Mouse (Mus musculus) cerebellum, postnatal 10 days (tissue): ENCODE data around the gene Stard10.

Experiments
- DNase-seq, 2 experiments: peaks; one replicate each; pipeline ENCODE4 v3.0.0; 2021; ENCODE audit warnings: mixed read lengths in 2 of 2

The Stard10 gene

DNA sequence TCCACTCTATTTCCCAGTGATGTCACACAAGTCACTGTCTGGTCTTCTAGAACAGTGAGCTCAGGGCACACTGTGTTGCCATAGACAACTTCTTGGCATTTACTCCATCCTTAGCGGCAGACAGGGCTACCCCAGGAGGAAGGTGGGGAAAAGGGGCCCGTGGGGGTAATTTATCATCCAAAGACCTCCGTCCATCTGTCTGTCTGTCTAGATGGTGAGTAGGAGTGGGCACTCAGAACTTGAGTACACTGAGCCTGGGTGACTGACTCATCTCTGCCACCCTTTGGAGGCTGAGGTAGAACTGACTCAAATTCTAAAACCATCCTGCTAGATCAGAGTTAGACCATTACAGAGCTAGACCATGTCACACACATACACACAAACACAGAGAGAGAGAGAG lies at the start of gene Stard10:
Gene Stard10 (plus strand): TSS at position 73 of the 400 bp plus-strand sequence.
- no peak for DNase-seq

DNA sequence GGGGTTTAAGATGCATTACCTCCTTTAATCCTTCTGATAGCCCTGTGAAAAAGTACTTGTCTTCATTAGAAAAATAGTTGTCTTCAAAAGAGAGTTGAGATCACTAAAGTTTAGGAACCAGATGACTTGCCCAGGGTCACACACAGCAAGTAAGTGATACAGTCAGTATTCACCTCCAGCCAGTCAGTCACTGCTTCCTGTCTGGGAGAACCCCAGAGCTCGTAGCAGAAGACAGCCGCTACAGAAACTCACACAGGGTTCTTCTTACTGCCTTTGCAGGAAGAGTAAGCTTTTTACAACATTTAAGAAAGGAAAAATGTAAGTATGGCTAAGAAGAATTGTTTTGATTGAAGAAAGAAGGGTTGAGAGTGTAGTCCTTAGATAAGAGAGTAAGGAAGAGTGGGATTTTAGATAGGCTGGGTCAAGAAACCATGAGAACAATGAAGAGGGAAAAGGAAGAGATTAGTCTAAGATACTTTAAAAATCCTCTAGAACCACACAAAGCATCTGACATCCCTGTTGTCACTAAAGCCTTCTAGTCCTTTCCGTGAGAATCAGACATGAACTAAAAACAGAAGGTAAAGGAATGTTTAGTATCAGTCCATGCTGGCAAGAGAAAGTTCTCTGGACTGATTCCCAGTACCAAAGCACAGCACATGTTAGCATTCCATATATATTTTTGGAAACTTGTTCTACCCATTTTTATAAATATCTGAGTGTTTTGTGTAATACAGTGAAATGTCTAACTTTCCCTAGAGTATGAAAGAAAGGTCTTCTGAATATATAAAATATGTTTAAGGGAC lies 49.2 kb upstream of the Stard10 start:
- no peak for DNase-seq

DNA sequence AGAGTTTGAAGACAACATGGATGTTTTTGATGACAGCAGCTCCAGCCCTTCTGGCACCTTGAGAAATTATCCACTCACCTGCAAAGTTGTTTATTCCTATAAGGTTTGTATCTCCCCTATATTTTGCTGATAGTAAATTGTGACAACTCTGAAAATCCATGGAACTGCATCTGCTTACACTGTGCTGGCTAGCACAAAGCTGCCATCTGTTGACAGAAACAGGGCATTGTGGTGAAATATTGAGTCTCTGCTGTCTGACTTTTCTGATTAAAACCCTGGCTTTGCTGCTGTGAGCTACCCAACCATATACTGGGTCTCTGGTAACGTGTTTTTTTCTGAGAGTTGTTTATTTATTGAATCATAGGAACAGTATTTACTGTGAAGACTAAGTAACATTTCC lies 45.3 kb upstream of the Stard10 start:
- DNase-seq = no peak

DNA sequence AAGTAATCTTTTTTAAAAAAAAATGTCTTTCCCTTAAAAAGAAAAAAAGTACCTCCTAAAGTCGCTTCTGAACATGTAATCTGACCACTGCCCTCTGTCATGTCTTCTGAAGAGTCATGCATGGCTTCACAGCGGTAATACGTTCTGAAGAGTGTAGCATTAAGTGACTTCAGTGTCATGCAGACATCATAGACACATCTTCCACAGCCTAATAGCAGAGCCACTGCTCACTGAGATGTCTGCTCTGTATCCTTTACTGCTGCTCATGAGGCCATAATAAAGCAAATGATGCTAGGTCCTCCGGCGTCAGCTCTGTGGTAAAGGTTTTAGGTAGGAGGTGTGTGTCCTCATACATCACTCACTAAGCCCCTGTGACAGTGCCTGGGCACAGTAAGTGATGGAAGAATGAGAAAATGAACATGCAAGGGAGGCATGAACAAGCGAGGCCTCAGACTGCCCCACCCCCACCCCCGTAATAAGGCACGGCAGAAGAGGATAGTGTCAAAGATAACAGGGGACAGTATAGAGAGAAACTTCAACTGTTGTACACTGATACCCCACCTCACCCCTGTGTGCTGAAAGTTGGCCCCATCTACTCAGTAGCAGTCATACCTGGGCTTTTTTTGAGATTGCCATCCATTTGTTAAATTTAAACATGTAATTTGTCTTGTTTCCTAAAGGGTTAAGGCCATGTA lies 44.3 kb upstream of the Stard10 start:
- DNase-seq = no peak

DNA sequence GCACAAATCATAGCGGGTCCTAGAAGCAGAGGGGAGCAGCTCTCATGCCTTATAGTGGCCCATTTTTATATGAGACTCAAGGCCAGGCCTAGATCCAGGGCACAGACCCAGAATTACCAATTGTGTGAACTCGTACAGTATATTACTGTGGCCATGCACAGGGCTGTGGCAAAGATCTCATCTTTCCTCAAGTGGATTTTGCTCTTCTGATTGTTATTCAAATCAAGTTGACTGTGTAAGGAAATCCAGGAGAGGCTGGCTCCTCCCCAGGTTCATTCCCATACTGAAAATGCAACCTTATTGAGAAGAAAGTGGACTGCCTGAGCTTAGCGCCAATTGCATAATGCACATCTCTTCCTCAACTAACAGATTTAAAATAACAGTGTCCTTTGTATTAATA lies 34.2 kb upstream of the Stard10 start:
- DNase-seq = no peak

DNA sequence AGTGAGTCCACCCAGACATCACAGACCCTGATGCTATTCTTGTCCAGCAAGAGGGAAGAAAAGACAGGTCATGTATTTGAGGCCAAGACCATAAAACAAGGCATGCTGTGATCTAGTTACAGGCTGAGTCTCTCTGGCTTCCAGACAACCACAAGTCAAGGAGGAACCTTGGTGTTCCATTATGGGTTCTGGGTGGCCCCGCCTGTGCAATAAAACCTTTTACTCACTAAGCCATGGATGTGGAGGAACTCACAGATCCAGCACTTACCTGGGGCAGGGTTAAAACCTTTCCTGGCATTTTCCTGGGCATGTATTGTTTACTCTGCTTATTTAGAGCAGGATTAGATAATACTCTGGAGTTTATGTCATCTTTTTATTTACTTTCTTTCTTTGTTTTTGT lies 32.4 kb upstream of the Stard10 start:
- no peak for DNase-seq

DNA sequence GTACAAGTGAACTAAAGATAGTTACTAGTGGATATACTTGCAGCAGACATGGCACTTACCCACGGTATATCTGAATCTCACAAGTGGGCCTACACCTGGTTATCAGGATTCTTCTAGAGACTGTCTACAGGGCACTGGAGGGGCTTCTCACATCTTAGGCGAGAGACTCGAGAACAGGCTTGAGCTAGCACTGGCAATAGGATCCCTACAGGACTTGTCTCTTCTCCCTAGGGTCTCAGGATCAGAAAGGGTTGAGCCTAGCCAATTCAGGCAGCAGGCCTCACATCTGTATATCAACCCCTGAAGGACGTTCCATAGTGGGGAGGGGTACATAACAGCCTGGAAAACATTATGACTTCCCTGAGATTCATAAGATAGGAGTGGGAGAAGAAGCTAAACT lies 30.0 kb upstream of the Stard10 start:
- DNase-seq = no peak

DNA sequence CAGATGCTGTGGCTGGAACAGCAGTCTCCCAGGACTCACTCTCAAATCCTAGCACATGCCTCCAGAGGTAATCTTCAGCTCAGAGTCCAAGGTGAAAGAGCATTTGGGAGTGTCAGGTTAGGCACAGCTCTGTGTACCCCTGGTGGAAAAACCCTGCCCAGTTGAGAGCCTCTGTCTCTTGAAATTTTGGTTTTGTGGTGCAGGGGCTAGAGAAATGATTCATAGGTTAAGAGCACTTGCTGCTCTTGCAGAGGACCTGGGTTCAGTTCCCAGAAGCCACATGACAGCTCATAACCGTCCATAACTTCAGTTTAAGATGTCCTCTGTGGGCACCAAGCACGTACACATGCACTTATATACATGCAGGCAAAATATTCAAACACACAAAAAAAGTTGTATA lies 29.1 kb upstream of the Stard10 start:
- DNase-seq = no peak

DNA sequence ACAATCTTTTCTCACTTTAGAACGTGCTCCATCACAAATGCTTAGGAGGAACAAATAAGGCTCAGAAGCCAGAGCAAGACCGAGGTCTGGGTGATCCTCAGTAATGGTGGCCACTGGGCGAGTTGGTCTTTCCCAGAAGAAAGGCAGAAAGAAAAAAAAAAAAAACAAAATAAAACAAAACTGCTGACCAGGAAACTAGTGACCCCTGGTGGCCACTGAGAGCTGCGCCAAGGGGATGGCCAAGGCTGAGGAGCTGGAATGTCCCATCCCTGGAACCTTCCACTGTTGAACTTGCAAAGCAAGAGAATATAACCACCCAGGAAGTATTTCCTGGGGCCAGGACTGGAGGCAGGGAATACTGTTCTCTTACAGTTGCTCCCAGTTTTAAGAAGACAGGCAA lies 28.4 kb upstream of the Stard10 start:
- peak; percentile 76 to 83 for DNase-seq

DNA sequence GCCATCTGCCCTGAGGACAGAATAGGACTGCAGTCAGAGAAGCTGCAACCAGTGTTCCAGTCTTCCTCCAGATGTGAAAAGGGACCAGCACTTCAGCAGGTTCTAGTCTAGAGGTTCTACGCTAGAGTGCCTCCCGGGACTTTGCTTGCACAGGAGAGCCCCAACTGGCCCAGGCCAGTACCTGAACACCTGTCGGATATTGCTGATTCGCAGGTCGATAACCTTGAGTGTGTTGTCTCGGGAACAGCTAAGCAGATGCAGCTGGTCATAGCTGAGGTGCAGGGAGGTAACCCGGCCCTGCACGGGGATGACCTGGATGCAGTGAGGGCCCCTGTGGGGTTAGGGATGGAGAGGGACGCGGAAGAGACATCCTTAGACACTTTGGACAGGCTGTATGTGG lies 26.5 kb upstream of the Stard10 start:
- no peak for DNase-seq

DNA sequence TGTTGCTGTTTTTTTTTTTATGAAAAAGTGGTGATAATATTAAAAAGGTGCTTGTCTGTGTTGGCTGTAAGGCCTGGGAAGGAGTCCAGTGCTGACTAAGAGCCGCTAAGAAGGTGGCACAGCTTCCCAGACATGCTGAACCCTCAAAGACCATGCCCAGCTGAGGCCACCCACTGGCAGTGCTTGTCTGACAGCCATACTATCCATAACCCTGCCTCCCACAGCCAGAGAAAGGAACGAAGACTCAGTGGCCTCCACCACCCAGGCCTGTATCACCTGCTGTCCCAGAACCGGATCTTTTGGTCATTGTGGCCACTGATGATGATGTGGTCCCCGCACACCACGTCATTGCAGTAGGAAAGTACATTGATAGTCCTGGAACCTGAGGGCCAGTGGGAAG lies 25.7 kb upstream of the Stard10 start:
- DNase-seq = no peak

DNA sequence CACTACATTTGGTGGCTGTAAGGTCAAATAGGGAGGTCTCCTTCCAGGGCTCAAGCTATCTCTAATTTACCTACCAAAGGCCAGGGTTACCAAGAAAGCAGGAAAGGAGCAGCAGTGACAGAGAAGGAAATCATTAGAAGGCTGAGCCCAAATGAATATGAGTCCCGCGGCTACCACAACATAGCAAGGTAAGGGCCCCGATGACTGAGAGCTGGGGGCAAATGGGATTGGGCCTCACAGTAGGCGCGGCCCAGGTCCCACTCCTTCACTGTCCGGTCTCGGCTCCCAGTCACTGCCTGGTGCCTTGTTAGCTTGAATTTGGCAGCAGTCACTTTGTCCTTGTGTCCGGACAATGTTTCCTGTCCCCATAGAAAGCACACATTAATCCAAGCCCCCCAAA lies 25.2 kb upstream of the Stard10 start:
- no peak for DNase-seq

DNA sequence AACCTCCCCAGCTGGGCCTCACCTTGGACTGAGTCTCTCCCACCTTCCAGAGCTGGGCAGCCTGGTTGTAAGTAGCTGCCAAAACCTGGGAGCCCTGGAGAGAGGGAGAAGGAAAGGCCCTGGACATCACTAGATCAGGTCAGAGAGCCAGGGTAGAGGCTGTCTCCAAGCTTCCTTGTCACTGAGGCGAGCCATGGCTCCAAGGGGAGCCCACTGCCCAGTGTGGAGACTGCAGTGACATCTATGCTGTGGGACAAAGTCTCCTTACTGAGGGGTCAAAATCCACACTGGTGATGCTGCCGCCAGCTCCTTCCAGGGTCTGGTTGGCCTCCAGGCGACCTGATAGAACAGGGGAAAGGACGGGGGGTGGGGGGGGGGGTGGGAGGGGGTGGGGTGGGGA lies 24.8 kb upstream of the Stard10 start:
- no peak for DNase-seq

DNA sequence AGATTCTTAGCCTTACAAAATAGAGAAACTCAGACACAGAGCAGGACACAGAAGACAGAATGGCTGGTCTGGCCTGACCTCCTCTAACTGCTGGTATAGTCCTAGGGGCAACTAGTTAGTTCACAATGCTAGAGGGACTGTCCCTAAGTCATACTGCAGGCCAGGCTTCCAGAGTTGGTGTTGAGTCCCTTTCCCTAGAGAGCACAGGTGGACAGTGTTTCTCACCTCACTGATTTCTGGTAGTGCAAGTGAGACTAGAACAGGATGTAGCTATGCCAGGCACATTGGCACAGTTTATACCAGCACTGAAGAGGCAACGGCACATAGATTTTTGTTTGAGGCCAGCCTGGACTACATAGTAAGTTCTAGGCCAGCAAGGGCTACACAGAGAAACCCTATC lies 24.2 kb upstream of the Stard10 start:
- no peak for DNase-seq

DNA sequence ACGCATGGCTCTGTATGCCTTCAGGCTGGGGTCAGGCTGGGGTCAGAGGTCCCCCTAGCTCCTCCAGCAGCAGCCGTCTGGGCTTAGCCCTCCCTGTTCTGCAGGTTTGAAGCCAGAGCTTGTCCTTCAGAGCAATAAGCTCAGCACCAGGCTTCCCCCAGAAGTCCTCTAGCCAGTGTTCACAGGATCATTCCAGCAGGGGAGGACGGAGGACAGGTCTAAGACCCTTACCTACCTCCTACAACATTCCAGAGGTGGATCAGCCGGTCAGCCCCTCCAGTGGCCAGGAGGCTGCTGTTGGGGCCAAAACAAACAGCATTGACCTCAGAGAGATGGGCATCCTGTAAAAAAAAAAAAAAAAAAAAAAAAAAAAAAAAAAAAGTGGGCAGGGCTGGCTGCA lies 23.7 kb upstream of the Stard10 start:
- no peak for DNase-seq

DNA sequence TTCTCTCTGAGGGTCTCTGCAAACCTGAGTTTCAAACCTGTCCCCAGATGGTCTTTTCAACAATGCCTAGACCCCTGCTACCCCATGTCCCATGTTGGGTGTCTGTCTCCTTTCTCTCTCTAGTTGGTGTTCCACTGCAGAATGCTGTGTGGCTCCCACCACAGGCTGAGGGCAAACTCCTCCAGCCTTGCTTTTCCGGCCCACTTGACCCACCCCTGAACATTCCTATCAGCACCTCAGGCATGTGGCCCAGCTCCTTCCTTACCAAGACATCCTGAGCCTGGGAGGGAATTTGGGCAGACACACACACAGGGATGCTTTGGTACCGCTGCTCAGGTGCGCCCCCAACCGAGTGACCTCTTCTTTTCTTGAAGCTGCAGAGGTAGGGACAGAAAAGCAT lies 23.3 kb upstream of the Stard10 start:
- no peak for DNase-seq

DNA sequence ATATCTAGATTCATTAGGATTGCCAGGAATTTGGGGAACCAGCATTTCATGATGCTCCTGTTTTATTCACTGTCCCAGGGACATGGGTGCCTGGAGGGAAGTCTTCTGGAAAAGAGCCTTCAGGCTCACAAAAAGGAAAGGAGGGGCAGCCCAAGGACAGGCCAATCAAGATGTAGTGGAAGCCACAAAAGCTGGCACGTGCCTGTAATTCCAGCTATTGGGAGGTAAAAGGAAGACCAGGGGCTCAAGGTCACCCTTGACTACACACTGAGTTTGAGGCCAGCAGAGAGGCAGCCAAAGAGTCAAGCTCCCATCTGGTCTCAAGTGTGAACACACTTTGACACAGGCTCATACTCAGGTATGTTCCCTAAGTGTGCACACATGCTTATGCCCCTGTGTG lies 21.4 kb upstream of the Stard10 start:
- no peak for DNase-seq

DNA sequence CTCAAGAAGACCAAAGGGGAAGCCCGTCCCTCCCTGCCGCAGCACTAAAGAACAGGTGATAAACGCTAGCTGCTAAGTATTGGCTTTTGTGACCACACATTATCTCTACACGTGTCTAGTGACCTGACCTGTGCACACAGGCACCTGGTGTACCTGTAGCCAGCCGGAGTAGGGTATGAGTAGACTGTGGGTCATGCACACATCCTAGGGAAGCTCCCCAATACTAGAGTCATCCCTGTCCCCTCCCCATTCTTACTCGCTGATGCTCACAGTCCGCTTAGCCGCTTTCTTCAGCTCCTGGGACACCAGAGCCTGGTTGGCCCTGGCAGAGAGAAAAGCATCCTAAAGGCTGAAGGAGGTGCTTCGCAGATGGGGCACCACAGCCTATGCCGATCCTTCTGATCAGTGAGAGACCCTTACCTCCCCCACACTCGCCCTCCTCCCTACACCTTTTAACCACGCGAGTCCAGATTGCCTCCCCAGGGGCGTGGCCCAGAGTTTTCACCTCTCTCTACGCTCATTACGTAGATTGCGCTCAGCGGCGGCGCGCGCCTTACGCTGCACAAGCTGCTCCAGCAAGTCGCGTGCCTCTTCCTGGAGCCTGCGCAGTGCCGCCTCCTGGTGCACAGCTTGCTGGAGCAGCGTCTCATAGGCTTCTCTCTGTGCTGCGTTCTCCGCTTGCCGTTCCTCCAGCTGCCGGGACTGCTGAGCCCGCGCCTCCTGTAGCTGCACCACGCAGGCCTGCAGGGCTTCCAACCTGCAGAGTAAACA lies 20.4 kb upstream of the Stard10 start:
- DNase-seq = peak; percentile 91 to 93

DNA sequence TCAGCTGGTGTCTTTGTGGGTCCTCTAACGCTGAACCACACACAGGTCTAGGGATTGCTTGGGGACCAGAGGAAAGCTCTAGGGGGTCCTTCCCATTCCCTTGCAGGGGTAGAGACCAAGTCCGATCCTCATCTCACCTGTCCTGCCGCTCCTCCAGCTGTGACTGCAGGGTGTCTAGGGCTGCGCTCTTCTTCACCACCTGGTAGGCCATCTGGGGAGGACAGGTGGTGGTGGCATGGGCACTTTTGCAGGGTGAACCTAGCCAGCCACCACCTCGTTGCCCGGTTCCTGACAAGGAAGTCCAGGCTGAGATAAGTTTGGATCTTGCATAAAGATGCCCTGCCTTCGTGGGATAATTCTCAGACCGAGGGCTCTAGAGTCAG lies 19.9 kb upstream of the Stard10 start:
- DNase-seq = peak; percentile 60 to 67

DNA sequence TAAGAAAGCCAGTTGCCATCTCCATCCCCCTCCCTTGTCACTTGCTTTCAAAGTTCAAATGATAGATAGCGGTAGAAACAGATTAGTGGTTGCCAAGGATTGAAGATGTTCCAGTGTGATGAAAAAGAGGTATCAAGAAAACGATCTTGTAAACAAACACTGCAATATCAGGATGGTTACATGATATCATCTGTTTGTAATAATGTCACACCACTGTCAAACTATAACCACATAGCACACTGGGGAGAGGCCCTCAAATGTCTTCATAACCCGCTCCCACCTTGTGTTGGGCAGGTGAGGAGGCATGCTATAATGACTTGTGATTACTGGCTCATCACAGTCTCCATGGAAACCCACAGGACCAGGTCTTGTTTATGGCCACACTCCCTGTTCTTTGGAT lies 18.5 kb upstream of the Stard10 start:
- DNase-seq = no peak

DNA sequence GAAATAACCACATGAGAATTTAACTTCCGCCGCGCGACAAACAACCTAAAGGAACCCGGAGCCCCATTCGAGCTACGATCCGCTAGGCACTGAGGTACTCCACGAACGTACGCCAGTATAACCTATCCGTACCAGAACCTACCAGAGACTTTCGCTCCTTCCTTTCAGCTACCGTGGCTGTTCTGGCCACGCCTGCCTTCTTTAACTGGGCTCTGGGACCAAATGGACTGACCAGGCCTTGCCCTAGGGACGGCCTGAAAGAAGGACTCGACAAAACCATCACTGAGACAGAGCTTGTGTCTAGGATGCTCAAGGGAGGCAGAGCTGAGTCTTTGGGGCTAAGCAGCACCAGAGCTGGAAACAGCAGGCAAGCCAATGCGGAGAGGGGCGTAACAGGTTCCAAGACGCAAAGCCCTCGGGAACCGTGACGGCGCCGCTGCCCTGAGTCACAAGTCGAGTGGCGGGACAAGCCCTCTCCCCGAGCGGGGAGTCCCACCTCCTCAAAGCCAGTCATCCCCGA lies 15.5 kb upstream of the Stard10 start:
- DNase-seq = no peak

DNA sequence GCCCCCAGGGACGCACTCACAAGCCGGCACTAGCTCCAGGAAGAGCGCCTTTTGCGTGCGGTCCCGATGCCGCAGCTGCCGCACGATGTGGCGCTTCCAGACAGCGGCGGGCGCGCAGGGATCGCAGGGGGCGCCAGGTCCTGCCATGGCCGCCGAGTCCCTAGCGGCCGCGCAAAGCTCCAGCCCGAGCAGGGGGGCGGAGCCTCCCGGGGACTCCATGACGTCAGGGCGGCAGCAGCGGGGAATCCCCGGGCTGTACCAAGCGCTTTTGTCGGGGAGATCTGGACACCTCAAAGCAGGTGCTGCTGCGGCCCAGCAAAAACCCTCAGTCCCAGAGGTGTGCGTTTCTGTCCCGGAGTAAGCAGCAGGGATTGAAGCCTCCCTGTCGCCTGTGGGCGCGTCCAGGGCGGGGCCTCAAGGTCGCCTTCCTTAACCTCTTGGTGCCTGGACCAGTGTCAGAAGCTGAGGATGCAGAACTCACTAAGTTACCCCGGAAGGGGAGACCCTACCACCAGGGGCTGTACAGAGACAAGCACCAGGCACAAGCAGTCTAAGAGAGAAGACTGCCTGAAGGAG lies 14.9 kb upstream of the Stard10 start, which contains the start of gene Atg16l2:
Gene Atg16l2 (minus strand): TSS at position 371 of the 576 bp plus-strand sequence.
- DNase-seq = peak; percentile 91 to 92

DNA sequence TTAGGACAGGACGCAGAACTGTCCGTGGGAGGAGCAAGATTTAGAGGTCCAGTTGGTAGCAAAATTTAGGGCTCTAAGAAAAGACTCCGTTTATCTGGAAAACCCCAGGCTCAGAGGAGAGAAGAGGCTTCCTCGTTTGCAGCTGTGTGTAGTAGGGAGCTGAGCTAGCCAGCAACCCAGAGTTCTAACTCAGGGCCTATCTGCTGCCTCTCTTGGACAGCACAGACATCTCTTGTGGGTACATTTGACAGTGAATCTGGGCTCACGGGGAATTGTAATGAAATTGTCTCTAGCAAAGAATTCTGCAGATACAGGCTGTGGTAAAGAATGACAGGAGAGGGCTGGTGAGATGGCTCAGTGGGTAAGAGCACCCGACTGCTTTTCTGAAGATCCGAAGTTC lies 14.2 kb upstream of the Stard10 start:
- no peak for DNase-seq
